Mouse (Mus musculus): ENCODE measurements around the gene Gm44596.

Gm44596 gene

DNA sequence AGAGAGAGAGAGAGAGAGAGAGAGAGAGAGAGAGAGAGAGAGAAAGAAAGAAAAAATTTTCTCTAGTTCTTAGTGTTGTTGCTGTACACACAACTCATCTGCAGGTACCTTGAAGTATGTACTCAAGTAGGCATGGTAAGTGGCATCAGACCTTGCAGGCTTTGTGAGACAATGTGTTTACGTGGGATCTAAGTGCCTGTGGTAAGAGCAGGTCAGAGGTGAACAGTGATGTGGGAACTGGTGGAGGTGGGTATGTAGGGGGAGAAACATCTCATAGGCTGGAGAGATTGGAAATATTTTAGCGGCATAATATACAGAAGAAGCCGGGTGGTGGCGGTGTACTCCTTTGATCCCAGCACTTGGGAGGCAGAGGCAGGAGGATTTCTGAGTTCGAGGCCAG, 52.3 kb downstream of the Gm44596 start:
- no peak for DNase-seq (ENCODE audit: extremely low spot score, low spot score)

DNA sequence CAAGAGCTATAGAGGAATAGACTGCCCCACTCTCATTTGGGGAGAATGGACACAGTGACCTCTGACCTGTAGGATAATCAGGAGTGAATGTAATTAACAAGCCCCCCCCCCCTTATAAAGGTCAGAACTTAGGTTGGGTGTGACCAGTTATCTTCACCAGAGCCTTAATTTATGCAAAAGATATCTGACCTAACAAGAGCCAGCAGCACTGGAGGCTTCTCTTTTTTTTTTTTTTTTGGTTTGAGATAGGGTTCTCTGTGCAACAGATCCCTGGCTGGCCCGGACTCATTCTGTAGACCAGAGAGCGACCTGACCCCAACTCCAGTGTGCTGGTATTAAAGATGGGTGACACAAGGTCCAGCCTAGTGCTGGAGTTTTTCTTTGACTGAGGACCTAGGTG, 54.0 kb downstream of the Gm44596 start:
- DNase-seq (ENCODE audit: extremely low spot score, low spot score) = no peak

DNA sequence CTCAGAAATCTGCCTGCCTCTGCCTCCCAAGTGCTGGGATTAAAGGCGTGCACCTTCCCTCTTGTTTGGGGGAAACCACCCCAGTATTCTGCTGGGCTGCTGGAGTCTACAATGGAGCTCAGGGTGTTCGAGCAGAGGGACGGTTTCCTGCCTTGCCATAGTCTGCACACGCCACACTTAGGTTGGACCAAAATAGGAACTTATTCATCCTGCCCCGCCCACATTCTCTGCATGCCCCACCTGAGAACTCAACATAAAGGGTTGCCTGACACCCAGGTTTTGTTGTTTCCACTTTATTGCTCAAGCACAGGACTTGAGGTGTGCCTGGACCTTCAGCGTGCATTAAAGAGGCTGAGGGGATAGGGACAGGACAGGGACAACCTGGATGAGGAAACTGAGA, 54.5 kb downstream of the Gm44596 start:
- DNase-seq (ENCODE audit: extremely low spot score, low spot score) = no peak

DNA sequence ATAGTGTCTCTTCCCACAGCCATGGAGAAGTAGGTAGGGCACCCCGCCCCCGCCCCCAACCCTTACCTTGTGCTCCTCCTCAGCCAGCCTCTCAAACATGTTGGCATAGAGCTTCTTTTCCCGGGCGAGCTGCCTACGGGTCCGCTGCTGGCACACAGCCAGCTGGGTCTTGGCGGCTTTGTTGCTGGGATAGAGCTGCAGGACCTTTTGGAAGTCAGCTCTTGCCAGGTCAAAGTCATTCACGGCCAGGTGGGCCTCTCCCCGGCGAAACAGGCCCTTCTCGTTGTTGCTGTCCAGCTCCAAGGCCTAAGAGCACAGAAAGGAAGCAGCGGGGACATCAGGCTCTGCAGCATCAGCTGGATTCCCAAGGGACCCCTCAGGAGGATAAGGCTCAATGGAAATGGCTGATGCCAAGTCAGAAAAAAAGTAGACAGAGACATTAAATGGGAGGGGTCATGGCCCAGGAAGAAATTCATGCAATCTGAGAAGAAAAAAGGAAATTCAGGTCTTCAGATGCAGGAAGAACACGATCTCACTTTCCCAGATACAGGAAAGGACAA, 57.1 kb downstream of the Gm44596 start:
- DNase-seq (ENCODE audit: extremely low spot score, low spot score) = no peak

DNA sequence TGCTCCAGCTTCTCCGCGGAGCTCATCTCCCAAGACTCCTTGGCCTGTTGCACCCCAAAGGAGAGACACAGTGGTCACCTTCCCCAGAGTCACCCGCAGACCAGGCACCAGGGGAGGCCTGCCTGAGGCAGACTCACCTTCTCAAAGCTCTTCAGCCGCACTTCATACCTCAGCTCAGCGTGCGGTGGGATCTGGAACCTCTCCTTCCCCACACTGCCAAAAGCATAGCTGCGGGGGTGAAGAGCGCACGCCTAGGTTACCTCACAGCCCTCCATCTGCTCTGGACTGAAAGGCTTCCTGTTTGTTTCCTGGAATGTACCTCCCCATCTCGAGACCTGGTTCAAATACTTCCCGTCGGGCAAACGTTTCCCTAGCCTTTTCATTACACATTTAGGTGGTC, 58.3 kb downstream of the Gm44596 start:
- DNase-seq (ENCODE audit: extremely low spot score, low spot score) = no peak

DNA sequence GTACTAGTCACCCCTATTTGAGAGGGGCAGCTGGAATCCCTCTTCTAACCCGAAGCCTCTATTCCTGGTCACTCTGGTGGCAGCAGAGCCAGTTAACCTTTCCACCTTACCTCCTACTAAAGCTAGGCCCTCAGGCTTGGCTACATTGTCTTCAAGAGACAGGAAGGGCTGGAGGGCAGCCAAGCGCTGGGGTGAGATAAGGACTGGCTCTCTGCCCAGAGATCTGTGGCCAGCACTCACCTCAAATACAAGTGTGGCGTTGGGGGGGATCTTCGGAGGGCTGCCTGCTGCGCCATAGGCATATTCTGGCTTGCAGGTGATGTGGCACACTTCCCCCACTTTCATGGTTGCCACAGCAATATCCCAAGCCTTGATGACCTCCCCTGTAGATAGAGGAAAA, 60.2 kb downstream of the Gm44596 start:
- no peak for DNase-seq (ENCODE audit: extremely low spot score, low spot score)

DNA sequence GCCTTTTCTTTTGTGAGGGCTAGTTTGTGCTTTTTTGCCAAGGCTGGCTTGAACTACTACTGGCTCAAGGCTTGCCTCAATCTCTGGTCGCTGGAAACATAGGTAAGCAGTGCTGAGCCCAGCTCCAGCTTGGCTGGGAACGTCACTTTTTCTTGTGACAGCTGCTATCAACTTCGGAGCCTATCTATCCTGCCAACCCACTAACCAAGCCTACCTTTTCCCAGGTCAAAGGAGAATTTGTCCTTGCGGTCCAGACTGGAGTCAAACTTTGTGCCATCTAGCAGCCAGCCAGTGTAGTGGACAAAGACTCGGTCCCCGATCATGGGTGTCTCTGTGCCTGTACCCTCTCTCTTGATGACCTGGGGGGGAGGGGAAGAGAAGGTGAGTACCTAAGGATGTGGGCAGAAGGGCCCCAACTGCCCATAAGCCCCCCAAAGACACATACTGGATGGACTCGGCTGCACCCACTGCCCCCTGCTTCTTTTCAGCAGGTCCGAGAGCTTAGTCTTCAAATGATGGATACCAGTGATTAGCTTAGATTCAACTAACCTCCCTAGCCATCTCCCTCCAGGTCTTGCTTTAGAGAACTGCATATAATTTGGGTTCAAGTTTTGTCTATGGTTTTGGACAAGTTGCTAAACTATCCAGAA, 61.2 kb downstream of the Gm44596 start:
- DNase-seq (ENCODE audit: extremely low spot score, low spot score) = no peak

DNA sequence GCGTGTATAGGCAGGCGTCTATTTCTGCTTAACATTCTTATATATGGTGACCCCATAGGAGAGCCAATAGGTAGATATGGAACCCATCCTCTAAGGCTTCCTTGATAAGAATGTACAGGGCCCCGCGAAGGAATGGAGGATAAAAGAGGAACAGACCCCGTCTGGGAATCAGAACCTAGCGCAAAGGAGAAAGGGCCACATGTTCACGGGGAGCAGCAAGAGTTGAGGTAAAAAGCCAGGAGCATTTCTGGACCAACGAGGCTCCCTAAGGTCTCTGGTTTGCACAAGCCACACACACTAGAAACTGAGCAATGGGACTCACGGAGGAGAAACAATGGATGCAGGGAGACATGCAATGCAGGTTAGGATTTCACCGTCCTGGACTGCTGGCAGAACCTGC, 62.0 kb downstream of the Gm44596 start:
- DNase-seq (ENCODE audit: extremely low spot score, low spot score) = no peak

DNA sequence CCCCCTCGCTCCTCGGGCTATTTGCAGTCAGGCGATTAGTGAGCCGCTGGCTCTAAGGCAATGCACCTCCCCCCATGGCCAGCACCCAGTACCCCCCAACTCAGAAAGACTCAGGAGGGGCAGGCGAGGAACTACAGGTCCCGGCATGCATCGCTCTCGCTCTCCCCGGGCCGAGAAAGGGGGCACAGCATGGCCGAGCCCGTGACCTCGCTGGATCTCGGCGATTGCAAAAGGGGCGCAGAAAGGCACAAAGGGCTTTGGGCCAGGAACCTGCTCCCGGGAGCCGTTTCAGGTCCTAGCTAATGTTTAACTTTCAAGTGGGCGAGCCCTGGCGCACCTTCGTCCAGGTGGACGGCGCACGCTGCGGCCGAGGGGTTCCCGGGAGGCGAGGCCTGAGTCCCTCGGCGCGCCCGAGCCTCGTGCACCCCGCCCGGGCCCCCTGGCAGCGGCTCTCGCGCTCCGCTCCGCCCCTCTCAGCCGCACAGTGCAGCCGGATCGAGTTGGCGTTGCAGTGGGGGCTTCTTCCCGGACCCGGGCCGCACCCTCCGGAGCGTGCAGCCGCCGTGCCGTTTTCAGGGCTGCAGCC, 62.5 kb downstream of the Gm44596 start:
- peak; percentile 83 for DNase-seq (ENCODE audit: extremely low spot score, low spot score)

DNA sequence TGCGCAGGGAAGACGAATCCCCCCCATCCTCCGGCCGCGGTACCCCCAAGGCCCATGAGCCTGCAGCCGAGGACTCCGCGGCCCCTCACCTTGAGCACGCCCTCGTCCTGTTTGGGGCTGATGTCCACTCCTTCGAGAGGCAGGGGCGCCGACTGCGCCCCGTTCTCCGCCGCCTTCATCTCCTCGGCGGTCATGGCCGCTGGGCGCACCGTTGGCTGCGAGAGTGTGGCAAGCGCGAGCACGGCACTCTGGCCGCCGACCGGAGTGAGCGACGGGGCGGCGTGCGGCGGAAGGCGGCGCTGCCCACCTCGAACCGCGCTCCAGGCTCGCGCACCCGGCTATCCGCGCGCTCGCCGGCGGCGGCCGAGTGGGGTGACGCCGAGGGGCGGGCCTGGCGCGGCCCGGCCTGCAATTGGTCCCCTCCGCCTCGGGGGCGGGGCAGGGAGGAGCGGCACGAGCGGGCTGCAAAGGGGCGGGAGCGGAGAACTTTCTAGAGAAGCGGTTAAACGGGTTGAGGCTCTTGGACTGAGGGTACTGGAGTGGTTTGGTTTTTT, 63.1 kb downstream of the Gm44596 start, which contains the start of gene Fkbp4:
TSS of gene Fkbp4 (minus strand) at position 361 of the 554 bp plus-strand sequence.
- peak; percentile 89 for DNase-seq (ENCODE audit: extremely low spot score, low spot score)

DNA sequence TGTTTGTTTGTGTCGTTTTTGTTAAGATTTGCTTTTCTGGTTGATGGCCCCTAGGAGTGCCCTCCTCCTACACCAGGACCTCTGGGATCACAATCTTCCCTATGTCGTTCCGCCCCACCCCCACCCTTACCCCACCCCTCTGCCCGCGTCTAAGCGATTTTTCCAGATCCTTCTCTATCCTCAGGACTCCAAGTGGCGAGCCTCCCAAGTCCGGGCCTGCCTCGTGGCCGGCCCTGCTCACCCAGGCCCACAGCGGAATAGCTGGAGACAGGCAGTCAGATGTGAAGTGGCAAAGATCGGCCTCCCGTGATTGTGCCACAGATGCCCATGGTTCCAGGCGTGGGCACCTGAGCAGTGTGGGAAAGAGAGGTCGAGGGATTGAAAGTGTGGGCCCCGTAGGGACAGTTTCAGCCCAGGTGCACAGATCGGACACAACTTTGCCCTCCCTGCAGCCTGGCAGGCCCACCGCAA, 63.6 kb downstream of the Gm44596 start:
- DNase-seq (ENCODE audit: extremely low spot score, low spot score) = no peak

DNA sequence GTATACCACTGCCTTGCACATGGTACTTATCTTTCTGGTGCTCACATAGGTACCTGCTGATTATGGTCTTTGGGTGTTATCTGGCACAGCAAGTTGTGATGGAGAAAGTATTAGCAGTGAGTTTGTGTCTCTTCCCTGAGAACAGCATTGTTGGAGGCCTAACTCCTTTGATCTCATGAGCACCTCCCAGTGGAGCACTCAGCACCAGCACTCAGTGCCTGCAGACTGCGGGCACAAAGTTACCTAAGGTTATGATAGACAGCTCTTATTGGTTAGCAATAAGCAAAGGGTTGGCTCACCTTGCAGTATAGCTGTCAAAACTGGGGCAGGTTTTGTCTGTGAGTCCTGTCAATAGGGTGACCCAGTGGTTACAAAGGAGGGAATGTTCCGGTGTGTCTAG, 64.9 kb downstream of the Gm44596 start:
- no peak for DNase-seq (ENCODE audit: extremely low spot score, low spot score)

DNA sequence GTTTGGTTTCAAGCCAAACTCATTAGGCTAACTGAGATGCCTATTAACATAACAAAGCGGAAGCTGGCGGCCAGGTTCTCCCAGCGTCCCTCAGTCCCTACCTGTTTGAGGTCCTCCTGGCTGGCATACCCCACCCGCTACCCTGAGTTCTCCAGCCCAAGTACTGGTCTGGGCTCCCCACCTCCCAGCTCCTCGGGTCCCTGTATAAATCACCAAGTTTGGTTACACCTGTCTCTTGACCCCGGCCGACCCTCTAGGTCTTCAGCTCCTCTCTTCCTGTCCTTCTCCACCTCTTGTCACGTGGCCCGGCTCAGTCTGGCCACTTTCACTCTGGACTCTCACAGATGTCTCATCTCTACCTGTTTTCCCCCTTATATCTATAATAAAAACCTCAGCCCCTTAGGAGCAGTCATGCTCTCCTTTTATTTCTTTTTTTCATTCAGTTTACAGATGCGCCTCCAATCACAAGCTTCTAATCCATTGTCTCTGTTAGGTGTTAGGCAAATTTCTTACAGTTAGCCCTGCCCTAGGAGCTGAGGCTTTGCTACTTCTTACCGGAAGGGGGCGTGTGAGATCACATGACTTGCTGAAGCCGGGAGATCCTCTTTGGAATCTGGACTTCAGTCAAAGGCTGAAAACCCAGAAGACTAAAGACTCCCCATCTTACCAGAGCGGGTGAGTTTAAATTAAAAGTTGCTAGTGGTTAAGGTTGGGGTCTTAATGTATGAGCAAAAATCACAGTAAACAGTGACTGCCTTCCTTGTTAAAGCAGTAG, 70.6 kb downstream of the Gm44596 start:
- peak; percentile 49 for DNase-seq (ENCODE audit: extremely low spot score, low spot score)

DNA sequence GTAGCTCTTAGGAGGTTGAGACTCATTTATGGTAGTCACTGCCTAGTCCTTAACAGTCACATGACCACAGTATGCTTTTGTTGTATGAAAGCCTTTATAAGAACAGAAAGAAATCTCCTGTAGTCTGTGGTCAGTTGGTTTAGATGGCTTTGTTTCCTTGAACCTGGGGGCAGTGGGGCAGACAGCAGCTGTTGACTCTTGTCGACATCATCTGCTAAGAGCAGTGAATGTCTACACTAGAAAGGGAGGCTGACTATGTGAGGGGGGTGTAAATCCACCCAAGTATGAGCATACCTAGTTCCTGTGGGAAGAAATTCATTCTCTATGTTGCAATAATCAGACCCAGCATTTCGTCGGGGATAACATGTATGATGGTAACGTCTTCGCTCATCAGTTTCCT, 71.8 kb downstream of the Gm44596 start:
- DNase-seq (ENCODE audit: extremely low spot score, low spot score) = no peak

DNA sequence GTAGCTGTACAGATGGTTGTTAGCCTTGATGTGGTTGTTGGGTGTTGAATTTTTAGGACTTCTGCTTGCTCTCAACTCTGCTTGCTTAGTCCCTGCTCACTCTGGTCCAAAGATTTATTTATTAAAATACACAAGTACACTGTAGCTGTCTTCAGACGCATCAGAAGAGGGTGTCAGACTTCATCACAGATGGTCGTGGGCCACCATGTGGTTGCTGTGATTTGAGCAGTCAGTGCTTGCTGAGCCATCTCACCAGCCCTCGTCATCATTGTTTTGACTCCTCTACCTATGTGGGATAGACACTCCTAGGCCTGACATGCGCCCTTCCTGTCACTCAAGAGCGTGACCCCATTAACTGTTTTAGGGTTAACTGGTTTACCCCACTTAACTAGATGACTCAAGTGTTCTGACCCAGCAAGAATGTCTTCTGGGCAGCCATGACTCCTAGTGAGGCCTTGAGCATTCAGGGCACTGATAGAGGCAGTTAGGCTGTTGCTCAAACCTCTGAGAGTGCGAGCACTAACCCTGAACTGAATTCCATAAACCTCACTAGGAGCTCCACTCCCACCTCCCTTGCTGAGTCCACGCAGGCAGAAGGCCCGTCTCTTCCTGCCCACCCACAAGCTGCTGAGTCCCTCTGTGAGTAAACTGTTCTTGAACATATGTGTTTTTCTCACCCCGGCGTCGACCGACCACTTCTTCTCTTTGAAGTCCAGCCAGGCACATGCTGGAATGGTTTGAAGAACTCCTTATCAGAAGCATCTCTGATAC, 80.7 kb downstream of the Gm44596 start:
- no peak for DNase-seq (ENCODE audit: extremely low spot score, low spot score)
